Mouse (Mus musculus): ENCODE measurements at regions not wholly inside any gene's neighbourhood (a gene's known extent, or its start where the extent isn't known, plus 50 kb on each side); places are given as distances from the start of the nearest gene placed in this dataset.

GRCm38 (mm10) chr8:44661696-44662095, 273.6 kb upstream of the Fat1 start:
- TF ChIP-seq CTCF (conservative IDR thresholded peaks at IDR 0.05; ENCODE audit: low read length) (no peak), POU5F1 (IDR thresholded peaks at IDR 0.05; ENCODE audit: borderline replicate concordance, low read length) (no peak)
